Mouse (Mus musculus) layer of hippocampus, adult 11-12 months (tissue): Measurements from ENCODE around the gene Hyal1.

Experiments used
- DNase-seq: peaks from one replicate; pipeline ENCODE4 v3.0.0; 2022; ENCODE audit warnings: low spot score

Gene Hyal1

DNA sequence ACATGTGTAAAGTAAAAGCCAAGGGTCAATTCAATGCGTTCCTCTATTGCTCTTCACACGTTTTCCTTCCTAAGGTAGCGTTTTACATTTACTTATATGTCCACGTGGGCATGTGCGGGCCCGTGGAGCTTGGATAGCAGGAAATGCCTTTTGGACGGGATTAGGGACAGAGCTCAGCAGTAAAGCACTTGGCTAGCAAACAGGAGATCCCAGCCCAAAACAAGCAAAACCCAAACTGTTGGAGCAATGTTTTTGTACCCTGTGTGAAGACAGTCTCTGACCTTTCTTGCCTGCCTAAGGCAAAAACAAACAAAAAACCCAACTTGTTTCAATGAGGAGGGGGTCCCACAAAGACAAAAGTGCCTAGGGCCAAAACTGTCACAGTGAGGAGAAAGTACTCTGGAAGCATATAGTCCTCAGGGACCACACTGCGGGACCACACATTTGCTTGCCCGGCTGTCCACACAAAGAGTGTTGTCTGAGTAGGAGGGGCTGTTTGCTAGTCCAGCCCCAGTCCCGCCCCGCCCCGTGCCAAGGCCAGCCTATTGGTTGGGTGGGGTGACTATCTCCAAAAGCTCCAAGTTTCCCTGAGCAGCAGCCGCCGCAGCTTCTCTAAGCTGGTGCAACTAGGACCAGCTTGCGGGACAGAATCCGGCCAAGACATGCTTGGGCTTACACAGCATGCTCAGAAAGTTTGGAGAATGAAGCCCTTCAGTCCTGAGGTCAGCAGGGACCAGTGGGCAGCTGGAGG lies at the start of gene Hyal1:
TSS of gene Hyal1 (plus strand) at position 571 of the 751 bp plus-strand sequence.
- DNase-seq: peak; percentile 48

DNA sequence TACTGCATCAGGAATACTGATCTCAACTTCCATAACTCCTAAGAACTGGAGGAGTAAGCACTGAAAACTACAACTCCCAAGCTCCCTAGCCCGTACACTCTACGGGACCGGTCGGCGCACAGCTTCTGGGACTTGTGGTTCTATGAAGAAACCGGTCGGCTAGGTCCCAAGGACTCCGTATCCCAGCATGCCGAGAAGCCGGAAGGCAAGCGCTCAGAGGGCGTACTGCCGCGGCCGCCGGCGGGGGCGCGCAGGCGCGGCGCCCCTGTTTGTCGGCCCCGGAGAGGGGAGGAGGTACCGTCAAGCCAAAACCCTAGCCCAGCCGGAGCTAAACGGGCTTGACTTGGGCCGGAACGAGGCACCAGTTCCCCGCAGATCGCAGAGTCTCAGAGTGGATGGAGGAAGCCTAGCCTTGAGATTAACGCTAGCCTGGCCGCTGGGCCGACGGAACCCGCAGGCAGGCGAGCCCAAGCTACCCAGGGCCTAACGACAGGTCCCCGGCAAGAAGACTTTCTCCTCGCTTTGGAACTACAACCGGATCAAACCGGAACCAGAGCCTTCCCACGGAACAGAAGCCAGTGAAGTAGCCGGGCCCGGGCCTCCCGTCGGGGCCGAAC lies 42.8 kb upstream of the Hyal1 start, which contains the start of gene Tmem115:
TSS of gene Tmem115 (plus strand) at position 155 of the 617 bp plus-strand sequence.
- DNase-seq: peak; percentile 95

DNA sequence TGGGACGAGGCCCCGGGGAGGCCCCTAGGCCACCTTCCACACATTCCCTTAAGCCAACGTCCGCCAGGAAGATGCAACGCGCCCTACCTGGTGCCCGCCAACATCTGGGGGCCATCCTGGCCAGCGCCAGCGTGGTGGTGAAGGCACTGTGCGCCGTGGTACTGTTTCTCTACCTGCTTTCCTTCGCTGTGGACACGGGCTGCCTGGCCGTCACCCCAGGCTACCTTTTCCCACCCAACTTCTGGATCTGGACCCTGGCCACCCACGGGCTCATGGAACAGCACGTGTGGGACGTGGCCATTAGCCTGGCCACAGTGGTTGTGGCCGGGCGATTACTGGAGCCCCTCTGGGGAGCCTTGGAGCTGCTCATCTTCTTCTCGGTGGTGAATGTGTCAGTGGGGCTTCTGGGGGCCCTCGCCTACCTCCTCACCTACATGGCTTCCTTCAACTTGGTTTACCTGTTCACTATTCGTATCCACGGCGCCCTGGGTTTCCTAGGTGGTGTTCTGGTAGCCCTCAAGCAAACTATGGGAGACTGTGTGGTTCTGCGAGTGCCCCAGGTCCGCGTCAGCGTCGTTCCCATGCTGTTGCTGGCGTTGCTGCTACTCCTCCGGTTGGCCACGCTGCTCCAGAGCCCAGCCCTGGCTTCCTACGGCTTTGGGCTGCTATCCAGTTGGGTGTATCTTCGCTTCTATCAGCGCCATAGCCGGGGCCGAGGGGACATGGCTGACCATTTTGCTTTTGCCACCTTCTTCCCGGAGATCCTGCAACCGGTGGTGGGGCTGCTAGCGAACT lies 42.1 kb upstream of the Hyal1 start:
- no peak for DNase-seq

DNA sequence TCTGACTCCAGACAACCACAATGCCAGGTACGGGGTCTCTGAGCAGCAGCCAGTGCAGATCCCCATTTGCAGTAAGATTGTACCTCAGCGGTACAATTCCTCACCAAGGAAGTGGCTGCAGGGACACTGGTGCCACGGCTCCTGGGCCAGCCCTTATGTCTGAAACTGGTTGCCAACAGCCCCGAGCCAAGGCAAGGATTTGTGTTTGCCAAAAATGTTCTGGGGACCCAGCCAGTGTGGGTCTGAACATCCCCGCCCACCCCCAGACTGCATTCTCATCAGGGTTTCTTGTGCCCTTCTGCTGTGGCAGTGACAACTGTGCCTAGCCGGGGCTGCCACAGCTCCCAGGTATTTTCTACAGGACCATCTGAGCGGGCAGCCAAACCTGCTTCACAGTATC lies 38.5 kb upstream of the Hyal1 start:
- DNase-seq: no peak

DNA sequence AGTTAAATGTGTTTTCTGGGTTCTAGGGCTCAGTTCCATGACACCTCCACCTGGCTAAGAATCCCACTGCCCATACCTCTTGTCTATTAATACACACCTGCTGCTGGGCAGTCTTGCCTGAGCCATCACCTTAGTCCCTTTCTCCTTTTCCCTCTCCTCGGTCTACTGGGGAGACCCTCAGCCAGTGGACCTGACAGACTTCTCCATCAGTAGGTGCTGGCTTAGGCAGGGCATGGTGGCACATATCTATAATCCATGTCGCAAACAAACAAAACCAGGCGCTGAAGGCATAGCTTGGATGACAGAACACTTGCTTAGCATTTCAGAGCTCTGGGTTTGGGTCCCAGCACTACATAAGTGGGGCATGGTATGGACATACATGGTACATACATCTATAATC lies 38.0 kb upstream of the Hyal1 start:
- DNase-seq: no peak

DNA sequence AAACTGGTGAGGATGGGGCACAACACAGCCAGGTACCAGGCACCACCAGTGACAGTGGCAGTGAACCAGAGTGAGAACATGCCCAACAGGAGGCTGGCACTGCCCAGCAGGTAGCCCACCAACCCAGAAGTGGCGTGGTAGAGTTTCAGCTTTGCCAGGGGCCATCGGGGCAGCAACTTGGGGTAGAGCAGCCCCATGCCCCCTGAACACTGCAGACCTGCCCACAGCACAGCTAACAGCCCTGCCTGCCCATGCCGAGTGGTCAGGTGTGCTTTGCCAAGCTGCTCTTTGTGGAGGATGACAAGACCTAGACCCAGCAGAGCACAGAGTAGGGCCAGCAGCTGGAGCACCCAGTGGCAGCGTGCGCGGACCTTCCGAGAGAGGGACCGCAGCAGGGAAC lies 36.8 kb upstream of the Hyal1 start:
- DNase-seq: no peak

DNA sequence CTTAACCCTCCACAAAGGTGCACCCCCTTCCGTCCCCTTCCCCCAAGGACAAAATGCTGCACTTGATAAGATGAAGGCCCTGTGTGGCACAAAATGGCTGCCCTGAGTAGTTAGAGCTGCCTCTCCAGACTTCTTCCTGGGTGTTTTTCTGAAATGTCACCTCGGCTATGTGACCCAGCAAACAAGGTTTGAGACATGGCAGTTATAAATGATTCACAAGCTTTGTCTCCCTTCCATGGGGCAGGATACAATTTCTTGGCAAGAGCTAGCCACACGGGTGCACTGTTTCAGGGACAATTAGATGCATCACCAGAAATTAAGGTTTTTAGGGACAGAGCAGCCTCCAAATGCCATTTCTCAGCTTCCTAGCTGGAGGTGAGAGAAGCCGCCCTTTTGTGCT lies 36.3 kb upstream of the Hyal1 start:
- DNase-seq: no peak

DNA sequence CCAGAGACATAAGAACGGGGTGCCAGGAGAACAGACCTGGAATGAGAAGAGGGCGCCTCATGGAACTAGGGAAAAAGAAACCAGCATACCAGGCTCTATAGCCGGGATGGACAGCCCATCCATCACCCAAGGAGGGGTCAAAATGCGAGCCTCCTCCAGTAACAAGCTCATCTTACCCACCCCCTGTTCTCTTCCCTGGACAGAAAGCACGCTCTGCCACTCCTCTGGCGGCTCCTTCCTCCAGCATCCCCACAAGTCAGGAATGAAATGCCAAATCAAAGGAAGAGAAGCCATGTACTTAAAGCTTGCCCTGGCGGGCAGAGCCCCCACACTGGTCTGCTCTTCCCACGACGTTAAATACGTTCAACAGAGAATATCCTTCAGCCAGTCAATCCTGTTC lies 35.7 kb upstream of the Hyal1 start:
- DNase-seq: no peak

DNA sequence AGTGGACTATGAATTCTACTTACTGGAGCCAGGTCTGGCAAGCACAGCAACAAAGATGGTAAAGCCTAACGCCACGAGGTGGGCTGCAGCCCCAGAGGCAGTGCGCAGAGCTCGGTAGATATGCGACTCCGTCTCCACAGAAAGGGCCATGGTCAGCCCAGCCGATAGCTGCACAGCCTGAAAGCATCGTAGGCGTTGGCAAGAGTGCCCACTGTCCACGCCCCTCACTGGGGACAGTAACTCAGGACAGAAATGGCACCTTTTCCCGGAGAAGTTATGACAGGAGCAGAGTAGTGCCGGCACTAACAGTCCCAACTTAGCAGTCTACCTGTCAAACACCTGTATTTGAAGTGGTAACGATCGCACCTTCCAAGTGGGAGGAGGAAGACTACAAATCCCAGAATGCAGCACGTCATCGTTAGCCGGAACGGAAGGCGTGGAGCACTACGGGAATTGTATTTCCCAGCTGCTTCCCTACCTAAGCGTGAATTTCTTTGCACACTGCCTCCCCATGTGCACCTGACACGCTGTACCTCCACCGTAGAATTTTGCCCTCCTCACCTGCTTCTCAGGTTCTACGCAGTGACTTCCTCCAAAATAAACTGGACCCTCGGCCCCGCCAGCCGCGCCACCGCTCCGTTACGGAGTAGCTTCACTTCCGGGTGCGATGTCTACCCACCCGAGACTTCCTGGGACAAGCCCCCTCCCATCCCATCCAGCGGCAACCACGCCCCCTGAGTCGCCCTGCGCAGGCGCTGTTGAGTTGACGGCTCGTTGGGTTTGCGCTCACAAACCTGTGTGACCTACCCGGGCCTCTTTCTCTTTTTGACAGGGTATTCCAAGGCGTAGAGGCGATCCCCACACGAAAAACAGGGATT lies 35.0 kb upstream of the Hyal1 start, which contains the start of the genes Cyb561d2 and Nprl2:
TSS of gene Cyb561d2 (minus strand) at position 720 of the 878 bp plus-strand sequence.
TSS of gene Nprl2 (plus strand) at position 753 of the 878 bp plus-strand sequence.
- DNase-seq: peak; percentile 94

DNA sequence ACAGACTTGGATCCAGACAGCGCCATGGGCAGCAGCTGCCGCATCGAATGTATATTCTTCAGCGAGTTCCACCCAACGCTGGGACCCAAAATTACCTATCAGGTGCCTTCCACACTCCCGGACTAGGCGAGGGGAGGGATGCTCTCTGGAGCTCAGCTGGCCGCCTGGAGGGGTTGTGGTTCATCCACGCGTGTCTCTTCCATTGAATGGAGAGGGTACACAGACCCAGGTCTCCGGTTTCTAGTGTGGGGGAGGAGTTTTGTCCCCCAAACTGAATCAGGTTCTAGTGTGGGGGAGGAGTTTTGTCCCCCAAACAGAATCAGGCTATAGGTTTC lies 34.4 kb upstream of the Hyal1 start:
- DNase-seq: no peak

DNA sequence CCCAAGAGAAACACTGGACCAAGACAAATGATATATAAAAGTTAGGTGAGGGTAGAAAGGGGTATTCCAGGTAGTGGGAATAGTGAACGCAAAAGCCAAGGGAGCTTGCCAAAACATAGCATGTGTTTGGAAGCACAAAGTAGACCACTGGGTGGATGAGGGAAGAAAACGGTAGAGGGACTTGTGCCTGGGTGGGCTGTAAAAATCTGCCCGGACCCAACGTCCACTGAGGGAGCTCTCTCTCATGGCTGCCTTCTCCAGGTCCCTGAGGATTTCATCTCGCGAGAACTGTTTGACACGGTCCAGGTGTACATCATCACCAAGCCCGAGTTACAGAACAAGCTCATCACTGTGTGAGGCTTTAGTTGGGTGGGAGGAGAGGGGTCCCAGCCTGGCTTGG lies 34.0 kb upstream of the Hyal1 start:
- no peak for DNase-seq

DNA sequence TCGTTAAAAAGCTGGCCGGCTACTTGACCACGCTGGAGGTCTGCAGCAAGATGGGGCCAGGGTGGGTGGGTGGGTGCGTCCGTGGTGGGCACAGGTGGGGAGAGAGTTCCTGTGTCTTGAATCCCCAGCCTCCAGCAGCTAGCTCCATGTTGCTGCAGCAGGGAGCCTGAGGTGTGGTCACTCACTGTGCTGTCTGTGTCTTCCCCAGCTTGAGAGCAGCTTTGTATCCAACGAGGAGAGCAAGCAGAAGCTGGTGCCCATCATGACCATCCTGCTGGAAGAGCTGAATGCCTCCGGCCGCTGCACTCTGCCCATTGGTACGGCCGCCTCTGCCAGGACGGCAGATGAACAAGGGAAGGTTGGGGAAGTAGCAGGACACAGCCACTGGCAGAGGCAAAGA lies 33.4 kb upstream of the Hyal1 start:
- DNase-seq: no peak

DNA sequence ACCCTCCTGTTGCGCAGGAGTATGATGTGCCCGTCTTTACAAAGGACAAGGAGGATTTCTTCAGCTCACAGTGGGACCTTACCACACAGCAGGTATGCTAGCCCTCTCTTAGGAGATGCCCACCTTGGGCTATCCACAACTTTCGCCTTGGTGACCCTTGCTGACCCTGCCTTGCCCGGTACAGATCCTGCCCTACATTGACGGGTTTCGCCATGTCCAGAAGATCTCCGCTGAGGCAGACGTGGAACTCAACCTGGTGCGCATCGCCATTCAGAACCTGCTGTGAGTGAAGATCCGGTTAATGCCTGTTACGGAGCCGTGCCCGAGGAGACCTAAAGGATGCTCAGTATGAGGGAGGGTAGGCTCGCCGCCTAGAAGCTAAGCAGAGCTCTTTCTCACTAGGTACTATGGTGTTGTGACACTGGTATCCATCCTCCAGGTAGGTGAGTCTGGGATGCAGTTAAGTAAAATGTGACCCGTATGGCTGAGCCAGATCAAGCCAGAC lies 32.5 kb upstream of the Hyal1 start:
- no peak for DNase-seq

DNA sequence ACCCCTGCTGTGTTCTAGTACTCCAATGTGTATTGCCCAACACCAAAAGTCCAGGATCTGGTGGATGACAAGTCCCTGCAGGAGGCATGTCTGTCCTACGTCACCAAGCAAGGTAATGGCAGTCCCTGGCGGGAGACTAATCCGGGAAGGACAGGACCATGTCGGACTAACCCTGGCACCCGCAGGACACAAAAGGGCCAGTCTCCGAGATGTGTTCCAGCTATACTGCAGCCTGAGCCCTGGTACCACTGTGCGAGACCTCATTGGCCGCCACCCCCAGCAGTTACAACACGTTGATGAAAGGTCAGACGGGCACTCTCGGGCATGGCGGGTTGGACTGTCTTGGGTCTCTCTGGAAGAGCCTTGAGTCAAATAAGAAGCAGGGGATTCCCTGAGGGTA lies 32.0 kb upstream of the Hyal1 start:
- DNase-seq: no peak

DNA sequence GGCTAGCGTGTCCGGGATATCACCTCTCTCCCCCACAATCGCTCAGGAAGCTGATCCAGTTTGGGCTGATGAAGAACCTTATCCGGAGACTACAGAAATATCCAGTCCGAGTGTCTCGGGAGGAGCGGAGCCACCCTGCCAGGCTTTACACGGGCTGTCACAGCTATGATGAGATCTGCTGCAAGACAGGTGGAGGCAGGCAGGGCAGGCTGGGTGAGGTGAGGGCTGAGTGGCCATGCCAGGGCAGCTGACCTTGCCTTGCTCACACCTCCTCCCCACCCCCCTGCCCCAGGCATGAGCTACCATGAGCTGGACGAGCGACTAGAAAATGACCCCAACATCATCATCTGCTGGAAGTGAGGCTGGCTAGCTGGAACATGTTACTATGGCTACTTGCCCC lies 31.5 kb upstream of the Hyal1 start:
- no peak for DNase-seq

DNA sequence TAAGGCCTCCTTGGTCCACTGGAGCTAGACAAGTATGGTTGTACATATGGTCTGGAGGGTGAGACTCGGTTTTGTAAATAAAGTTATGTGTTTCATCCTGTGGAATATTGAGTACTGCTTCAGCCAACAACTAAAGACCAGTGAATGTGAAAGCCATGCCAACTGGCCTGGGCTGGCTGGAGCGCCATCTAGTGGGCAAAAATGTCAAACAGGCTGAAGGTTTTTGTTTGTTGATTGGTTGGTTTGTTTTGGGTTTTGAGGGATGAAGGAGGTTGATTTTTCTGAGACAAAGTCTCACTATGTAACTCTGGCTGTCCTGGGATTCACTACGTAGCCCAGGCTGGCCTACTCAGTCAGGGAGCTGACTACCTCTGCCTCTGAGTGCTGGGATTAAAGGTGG lies 31.1 kb upstream of the Hyal1 start:
- peak; percentile 78 for DNase-seq

DNA sequence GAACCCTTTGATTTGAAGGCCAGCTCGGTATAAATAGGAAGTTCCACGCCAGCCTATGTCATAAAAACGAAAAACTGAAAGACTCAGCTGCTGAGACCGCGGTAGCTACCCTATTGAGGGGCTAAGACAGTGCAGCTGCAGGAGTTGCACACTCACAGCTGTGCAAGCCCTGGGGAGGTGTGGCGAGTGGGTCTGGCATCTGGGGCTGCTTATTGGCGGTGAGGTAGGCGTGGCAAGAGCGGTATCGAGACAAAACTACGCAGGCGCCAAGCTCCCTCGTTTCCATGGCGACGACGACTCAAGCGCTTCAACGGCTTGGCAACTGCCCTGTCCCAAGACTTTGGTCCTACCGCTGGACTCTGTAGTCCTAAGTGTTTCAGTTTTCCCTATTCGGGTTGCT lies 29.7 kb upstream of the Hyal1 start, which contains the start of gene Zmynd10:
TSS of gene Zmynd10 (plus strand) at position 273 of the 400 bp plus-strand sequence.
- DNase-seq: peak; percentile 88

DNA sequence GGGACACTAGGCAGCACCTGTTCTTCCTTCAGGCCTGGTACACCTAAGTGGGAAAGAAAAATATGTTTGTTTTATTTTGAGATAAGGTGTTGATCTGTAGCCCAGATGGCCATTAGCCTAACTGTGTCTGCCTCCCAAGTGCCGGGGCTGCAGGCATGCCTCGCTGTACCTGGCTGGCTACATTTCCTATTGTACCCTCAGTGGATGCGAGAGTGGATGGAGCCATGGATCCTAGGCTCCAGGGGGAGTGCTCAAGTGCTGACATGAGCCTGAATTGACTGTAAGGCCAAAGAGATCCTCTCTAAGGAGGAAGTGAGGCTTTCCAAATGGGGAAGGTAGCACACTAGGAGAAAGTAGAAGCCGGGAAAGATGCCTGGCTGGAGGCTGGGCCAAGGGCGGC lies 28.8 kb upstream of the Hyal1 start:
- DNase-seq: no peak

DNA sequence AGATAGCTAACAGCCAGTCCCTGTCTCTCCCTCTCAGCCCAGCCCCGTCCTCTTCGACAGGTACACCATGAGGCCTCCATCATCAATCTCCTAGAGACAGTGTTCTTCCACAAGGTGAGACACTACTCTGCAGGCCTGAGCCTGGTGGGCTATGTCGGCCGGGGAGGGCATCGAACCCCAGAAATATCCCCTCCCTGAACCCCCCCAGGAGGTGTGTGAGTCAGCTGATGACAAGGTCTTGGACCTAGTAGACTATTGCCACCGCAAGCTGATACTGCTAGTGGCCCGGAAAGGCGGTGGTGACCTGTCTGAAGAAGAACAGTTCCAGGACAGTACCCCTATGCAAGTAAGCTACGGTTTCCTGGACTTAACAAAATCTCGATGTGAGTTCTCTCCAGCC lies 27.9 kb upstream of the Hyal1 start:
- no peak for DNase-seq

DNA sequence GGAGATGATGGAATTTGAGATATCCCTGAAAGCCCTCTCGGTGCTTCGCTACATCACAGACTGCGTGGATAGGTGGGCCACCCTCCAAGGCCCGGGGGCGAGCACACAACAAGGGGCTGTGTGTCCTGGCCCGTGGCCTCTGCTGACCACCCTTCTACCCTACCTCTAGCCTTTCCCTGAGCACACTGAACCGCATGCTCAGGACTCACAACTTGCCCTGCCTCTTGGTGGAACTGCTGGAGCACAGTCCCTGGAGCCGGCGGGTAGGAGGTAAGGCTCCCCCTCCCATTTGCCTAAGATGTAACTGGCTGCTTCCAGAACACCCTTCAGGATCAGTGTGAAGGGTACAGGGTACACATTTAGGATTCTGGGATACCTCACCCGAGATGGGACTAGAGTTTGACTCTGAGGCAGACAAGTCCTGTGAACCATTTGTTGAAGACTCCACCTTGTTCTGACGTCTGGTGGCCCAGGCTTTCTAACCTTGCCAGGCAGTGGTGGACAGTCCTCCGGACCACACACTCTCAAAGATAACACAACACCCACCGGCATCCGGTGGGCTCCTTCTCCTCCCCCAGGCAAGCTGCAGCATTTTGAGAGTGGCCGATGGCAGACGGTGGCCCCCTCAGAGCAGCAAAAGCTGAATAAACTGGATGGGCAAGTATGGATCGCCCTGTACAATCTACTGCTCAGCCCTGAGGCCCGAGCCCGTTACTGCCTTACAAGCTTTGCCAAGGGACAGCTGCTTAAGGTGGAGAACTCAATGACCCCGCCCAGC lies 27.2 kb upstream of the Hyal1 start:
- DNase-seq: no peak
